Mouse (Mus musculus) left cerebral cortex, postnatal 25 days (tissue): ENCODE measurements around the gene Hint3. TPM values are rescaled to one million over a fixed set of nuclear protein-coding genes. Genes with fewer than 3 reads are reported as not detected.

Experiments
- DNase-seq, 2 experiments: peaks; one replicate each; pipeline ENCODE4 v3.0.0; 2022; ENCODE audit warnings: low spot score in 2 of 2, mixed read lengths in 1 of 2
- intact Hi-C: fragments of 180-260 bp; cut with DNase I; formaldehyde crosslinking; loops from one replicate; pipeline ENCODE4 v1.15.1; 2025
- total RNA-seq, 2 experiments: library from RNA; stranded (reverse); gene quantifications; 2 replicates each; pipeline ENCODE4 v1.2.3; 2021

The Hint3 gene
- total RNA-seq, 2 experiments from 2014 or later: 38.8 to 48.3 TPM

DNA sequence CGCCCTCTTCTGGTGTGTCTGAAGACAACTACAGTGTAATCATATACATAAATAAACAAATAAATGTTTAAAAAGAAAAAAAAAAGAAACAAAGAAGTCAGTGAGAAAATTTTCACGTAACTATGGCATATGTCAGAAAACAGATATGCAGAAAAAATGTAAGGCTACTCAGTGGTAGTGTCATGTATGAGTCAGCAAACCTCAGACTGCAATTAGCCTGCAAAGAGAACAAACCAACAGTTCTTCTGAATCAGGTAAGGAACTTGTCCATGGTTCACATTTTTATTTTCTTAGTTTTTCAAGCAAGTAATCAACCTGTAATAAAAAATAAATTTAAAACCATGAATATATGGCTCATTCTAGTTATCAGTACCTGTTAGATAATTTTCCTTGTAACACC lies 21.3 kb downstream of the Hint3 start:
- intact Hi-C loops: no loop called here
- no peak for DNase-seq

DNA sequence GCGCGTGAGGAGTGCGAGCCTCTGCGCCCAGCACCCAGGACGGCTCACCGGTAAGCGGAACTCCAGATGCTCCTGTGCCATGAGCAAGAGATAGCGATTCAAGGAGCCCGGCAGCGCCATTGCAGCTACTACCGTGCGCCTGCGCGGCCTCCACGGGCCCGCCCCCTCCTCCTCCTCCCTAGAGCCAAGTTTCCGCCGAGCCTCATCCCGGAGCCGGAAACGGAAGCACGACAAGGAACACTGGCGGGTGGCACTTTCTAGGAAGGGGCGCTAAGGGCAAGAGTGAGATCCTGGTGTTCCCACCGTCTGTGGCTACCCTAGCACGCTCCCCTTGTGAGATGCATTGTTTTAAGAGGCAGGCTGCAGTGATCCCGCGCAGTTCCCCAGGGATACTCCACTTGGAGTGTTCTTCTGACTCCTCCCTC lies 28.9 kb downstream of the Hint3 start, which contains the start of gene Trmt11:
Trmt11 (minus strand) TSS at position 208 of the 425 bp plus-strand sequence.
- peak; percentile 91 to 94 for DNase-seq
- intact Hi-C loops: loop anchor here (1.0 to 5.0 kb wide), 2 partner anchors 18 to 202 kb away; partner anchors contain the start of gene Ncoa7

GRCm38 (mm10) chr10:30600094-30600534 lies 29.3 kb downstream of the Hint3 start:
- intact Hi-C loops: loop anchor here (1.0 to 5.0 kb wide), 2 partner anchors 18 to 202 kb away; partner anchors contain the start of gene Ncoa7
- DNase-seq: no peak

GRCm38 (mm10) chr10:30587037-30587436 lies 42.4 kb downstream of the Hint3 start:
- intact Hi-C loops: loop anchor here (2.0 kb wide), 1 partner anchor 1054 kb away; no protein-coding TSS in a partner anchor
- DNase-seq: peak; percentile 37 to 70

- DNase-seq: no peak
- intact Hi-C loops: loop anchor here (2.0 kb wide), 1 partner anchor 1053 kb away; no protein-coding TSS in a partner anchor
Observed at GRCm38 (mm10) chr10:30585691-30586090, 43.7 kb downstream of the Hint3 start.

DNA sequence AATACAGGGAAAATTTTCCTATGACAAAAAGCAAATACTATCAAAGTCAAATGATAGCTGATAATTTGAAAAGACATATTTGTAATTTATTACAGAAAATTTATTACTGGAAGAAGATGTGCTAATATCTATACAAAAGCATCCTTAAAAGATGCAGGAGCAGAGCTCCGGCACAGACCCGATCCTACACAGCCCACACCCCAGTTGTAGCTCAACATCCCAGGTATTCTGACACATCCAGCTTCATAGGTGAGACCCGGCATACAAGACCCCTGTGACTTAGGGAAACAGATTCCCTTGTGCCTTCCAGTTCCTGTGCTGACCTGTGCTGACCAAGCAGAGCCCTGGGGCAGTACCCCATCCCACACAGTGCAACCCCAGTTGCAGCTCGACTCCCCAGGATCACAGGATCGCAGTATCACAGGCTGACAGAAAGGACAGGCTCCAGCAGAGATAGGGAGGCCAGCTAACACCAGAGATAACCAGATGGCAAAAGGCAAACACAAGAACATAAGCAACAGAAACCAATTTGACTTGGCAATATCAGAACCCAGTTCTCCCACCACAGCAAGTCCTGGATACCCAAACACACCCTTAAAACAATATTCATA lies 51.7 kb downstream of the Hint3 start:
- DNase-seq: no peak
- intact Hi-C loops: no loop called here

DNA sequence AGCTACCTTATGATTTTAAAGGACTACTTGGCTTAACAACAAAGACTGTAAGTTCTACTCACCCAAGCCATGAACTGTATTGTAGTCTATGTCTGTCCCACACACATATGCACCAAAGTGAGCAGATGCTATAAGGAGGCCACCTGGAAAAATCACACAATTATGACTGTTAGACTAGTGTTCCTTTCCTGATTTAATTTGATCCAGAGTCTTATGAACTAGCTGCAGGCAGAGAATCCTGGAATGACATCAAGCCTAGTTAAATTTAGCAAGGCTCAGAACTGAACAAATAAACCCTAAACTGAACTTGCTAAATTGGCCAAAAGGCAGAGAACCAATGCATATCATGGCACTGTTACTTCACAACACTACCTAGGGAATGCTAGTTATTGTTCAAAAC lies 63.1 kb downstream of the Hint3 start:
- peak in 1 of 2 experiments; percentile 47 for DNase-seq
- intact Hi-C loops: no loop called here

DNA sequence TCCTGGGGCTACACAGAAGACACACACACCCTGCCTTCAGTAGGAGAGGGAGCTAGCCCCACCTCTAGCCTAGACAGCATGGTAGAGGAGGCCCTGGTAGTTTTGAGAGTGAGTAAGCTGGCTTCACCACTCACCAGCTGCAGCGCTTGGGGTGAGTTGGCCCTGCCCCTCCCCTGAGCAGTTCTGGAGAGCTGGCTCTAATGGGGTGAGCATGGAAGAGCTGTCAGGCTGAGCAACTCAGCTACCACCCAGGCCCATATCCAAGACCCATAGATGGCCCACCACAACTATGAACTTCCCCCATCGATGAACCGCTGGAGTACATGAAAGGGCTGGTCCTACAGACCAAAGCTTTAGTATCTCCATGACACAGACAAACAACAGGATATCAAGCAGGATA lies 64.8 kb downstream of the Hint3 start:
- intact Hi-C loops: no loop called here

More for the DNA sequence above, 64.8 kb downstream of the Hint3 start:
- DNase-seq: no peak

Other genes with a start within 250 kb of the Hint3 start
- 1 to 10 TPM; 8.1 to 8.4 TPM for gene Trmt11, start 28.9 kb downstream of the Hint3 start, total RNA-seq
- gene Ncoa7, start 173.7 kb upstream of the Hint3 start, total RNA-seq: 100 to 1,000 TPM; 106 to 111 TPM
- gene Hey2, start 213.2 kb upstream of the Hint3 start, total RNA-seq: 1 to 10 TPM; 7.0 to 8.0 TPM